Mouse (Mus musculus) lung, postnatal 0 days (tissue): Measurements from ENCODE around the gene Ywhaq. TPM values are rescaled to one million over a fixed set of nuclear protein-coding genes. Genes with fewer than 3 reads are reported as not detected.

Experiments used
- ATAC-seq: fragments of 200-750 bp; cut with Nextera tagmentation; 2 replicates; pipeline ENCODE4 v1.8.0; 2017; ENCODE audit warnings: moderate library complexity
- DNase-seq: peaks from one replicate; pipeline ENCODE4 v3.0.0-alpha.2; 2016; ENCODE audit warnings: low spot score
- H3K27ac ChIP-seq: fragments of 300-500 bp; sonication (generic); 2 replicates; pipeline ENCODE4 v1.5.1; 2014; ENCODE audit warnings: antibody characterized with exemption, mild to moderate bottlenecking, low read length, mixed read lengths
- H3K27me3 ChIP-seq: fragments of 300-500 bp; sonication (generic); replicated peaks from 2 replicates; pipeline ENCODE4 v1.6.1; 2014; ENCODE audit warnings: low read length, mixed read lengths; ENCODE audit not compliant: insufficient read depth
- H3K36me3 ChIP-seq: fragments of 300-500 bp; sonication (generic); 2 replicates; pipeline ENCODE4 v1.6.1; 2014; ENCODE audit warnings: low read length, mixed read lengths; ENCODE audit not compliant: insufficient read depth
- H3K4me1 ChIP-seq: fragments of 300-500 bp; sonication (generic); 2 replicates; pipeline ENCODE4 v1.6.1; 2014; ENCODE audit warnings: antibody characterized with exemption, low read depth, low read length, mixed read lengths; ENCODE audit not compliant: insufficient read depth
- H3K4me2 ChIP-seq: fragments of 300-500 bp; sonication (generic); replicated peaks from 2 replicates; pipeline ENCODE4 v1.6.1; 2014; ENCODE audit warnings: low read depth, mild to moderate bottlenecking, low read length, moderate library complexity, mixed read lengths
- H3K4me3 ChIP-seq: fragments of 300-500 bp; sonication (generic); 2 replicates; pipeline ENCODE4 v1.5.1; 2014; ENCODE audit warnings: low read depth, low read length
- H3K9ac ChIP-seq: fragments of 300-500 bp; sonication (generic); replicated peaks from 2 replicates; pipeline ENCODE4 v1.6.1; 2014; ENCODE audit warnings: low read depth, mild to moderate bottlenecking
- H3K9me3 ChIP-seq: fragments of 300-500 bp; sonication (generic); 2 replicates; pipeline ENCODE4 v1.6.1; 2016; ENCODE audit warnings: low read length, mixed read lengths
- CTCF ChIP-seq: IDR thresholded peaks from 2 replicates; pipeline ENCODE4 v1.5.1; 2016; ENCODE audit warnings: antibody characterized with exemption, mild to moderate bottlenecking
- EP300 ChIP-seq: IDR thresholded peaks from 2 replicates; pipeline ENCODE4 v1.6.1; 2016; ENCODE audit warnings: antibody characterized with exemption, mild to moderate bottlenecking, control low read depth
- WGBS: fragments of 180-500 bp; shearing (Covaris S2); extraction: QIAGEN DNeasy Blood & Tissue Kit; methylation state at CpG from one replicate; pipeline ENCODE4 v1.1.7; 2014; 5-methylcytosine and 5-hydroxymethylcytosine counted together
- polyA plus RNA-seq: library from polyadenylated mRNA; unstranded; fragments of >200 nt; fragmentation: Nextera tagmentation; extraction: Ambion mirVana; gene quantifications from 2 replicates; pipeline ENCODE4 v1.2.1, GENCODE M21; 2015

The Ywhaq gene
- polyA plus RNA-seq, 1 experiment from 2014 or later: 395 TPM

GRCm38 (mm10) chr12:21370035-21370611, 47.3 kb downstream of the Ywhaq start:
- WGBS: 94% methylated on average over 1 of the region's 1 CpGs
- H3K9ac ChIP-seq: no peak overlapping the region

GRCm38 (mm10) chr12:21369087-21369410, 48.4 kb downstream of the Ywhaq start:
- Histone ChIP-seq H3K9me3 (no peaks in the 10 kb centered on the region), H3K27me3 (no peaks in the 10 kb centered on the region), H3K9ac (no peak overlapping the region), H3K4me1 (no peaks in the 10 kb centered on the region), H3K4me3 (no peak overlapping the region), H3K36me3 (no peaks in the 10 kb centered on the region), H3K4me2 (no peak overlapping the region), H3K27ac (no peak overlapping the region)
- TF ChIP-seq EP300 (no peak), CTCF (no peak)
- no peak for ATAC-seq
- peak; percentile 24 for DNase-seq
- WGBS: 89% methylated on average over 5 of the region's 5 CpGs

More at GRCm38 (mm10) chr12:21370035-21370611, 47.3 kb downstream of the Ywhaq start:
- DNase-seq (peak; percentile 81), ATAC-seq (no peak)
- Histone ChIP-seq H3K27ac (no peak overlapping the region), H3K4me3 (no peak overlapping the region), H3K9me3 (no peaks in the 10 kb centered on the region), H3K36me3 (no peaks in the 10 kb centered on the region), H3K4me1 (no peaks in the 10 kb centered on the region), H3K27me3 (no peaks in the 10 kb centered on the region), H3K4me2 (no peak overlapping the region)
- TF ChIP-seq CTCF (no peak), EP300 (peak; percentile 61; the same call in 1 of the 2 replicates)

- DNase-seq (no peak), ATAC-seq (no peak)
- Histone ChIP-seq H3K27me3 (no peaks in the 10 kb centered on the region), H3K4me1 (no peaks in the 10 kb centered on the region), H3K27ac (no peak overlapping the region), H3K36me3 (no peaks in the 10 kb centered on the region), H3K4me3 (no peak overlapping the region), H3K9me3 (no peaks in the 10 kb centered on the region), H3K9ac (no peak overlapping the region), H3K4me2 (no peak overlapping the region)
- 92% methylated on average over 9 of the region's 9 CpGs for WGBS
- TF ChIP-seq EP300 (no peak), CTCF (no peak)
Observed at GRCm38 (mm10) chr12:21368376-21369086, 48.9 kb downstream of the Ywhaq start.

- Histone ChIP-seq H3K27me3 (no peaks in the 10 kb centered on the region), H3K9me3 (no peaks in the 10 kb centered on the region), H3K27ac (peak overlapping the region; percentile 55), H3K4me3 (no peak overlapping the region), H3K9ac (no peak overlapping the region), H3K36me3 (no peaks in the 10 kb centered on the region), H3K4me2 (no peak overlapping the region), H3K4me1 (no peaks in the 10 kb centered on the region; the same call in 1 of the 2 replicates)
- TF ChIP-seq CTCF: no peak
- TF ChIP-seq EP300: no peak
- 57% methylated on average over 10 of the region's 10 CpGs for WGBS
- no peak for ATAC-seq
- peak; percentile 16 for DNase-seq
Observed at GRCm38 (mm10) chr12:21364624-21365435, 52.6 kb downstream of the Ywhaq start.

GRCm38 (mm10) chr12:21363195-21363594, 54.2 kb downstream of the Ywhaq start:
- peak; percentile 22 for ATAC-seq
- WGBS: 84% methylated on average over 3 of the region's 3 CpGs

GRCm38 (mm10) chr12:21362686-21363085, 54.8 kb downstream of the Ywhaq start:
- DNase-seq: peak; percentile 95

More at GRCm38 (mm10) chr12:21363195-21363594, 54.2 kb downstream of the Ywhaq start:
- DNase-seq: no peak
- Histone ChIP-seq H3K4me2 (no peak overlapping the region), H3K9ac (no peak overlapping the region), H3K9me3 (no peaks in the 10 kb centered on the region), H3K4me3 (no peak overlapping the region), H3K4me1 (no peaks in the 10 kb centered on the region; the same call in 1 of the 2 replicates), H3K36me3 (no peaks in the 10 kb centered on the region), H3K27ac (peak overlapping the region; percentile 83), H3K27me3 (no peaks in the 10 kb centered on the region)
- TF ChIP-seq EP300 (no peak), CTCF (no peak)

More at GRCm38 (mm10) chr12:21362686-21363085, 54.8 kb downstream of the Ywhaq start:
- 32% methylated on average over 2 of the region's 2 CpGs for WGBS
- Histone ChIP-seq H3K4me2 (no peak overlapping the region), H3K4me3 (no peak overlapping the region), H3K9ac (no peak overlapping the region), H3K27ac (peak overlapping the region; percentile 83), H3K9me3 (no peaks in the 10 kb centered on the region), H3K27me3 (no peaks in the 10 kb centered on the region), H3K4me1 (no peaks in the 10 kb centered on the region; the same call in 1 of the 2 replicates), H3K36me3 (0 out of 2 replicates have a peak, but pooled peaks cover 2% of the 10 kb centered on the region)
- TF ChIP-seq CTCF (no peak), EP300 (peak; percentile 73)
- ATAC-seq: peak; percentile 92
